Mouse (Mus musculus) embryonic fibroblast, embryonic 13.5 days (primary cell): ENCODE results near the gene Brpf1.

Source experiments
- CTCF ChIP-seq: IDR thresholded peaks from 2 replicates; pipeline ENCODE4 v1.5.1; 2011; ENCODE audit warnings: mild to moderate bottlenecking, control low read depth, low read length, moderate library complexity, borderline replicate concordance; ENCODE audit not compliant: insufficient read depth
- POLR2A ChIP-seq: IDR thresholded peaks from 2 replicates; pipeline ENCODE4 v1.6.1; 2011; ENCODE audit warnings: low read depth, mild to moderate bottlenecking, control low read depth, low read length, moderate library complexity

- no peak for TF ChIP-seq CTCF
- TF ChIP-seq POLR2A: no peak
Observed at GRCm38 (mm10) chr6:113364518-113365135, 57.7 kb downstream of the Brpf1 start.
